In genomic region chr9:28405816-28406215, GRCm38 (mm10) we compare ENCODE assay signal across 8 mouse cellular contexts.
DNase-seq lines count a peak whose midpoint lies in the region; ATAC-seq and TF ChIP-seq lines count a peak whose summit lies in the region.

No protein-coding gene starts in this region.

- H3K4me3 ChIP-seq in forebrain, embryonic 11.5 days (ENCODE audit: low read depth, low read length): no peak overlapping the region
- no peak overlapping the region for H3K4me3 ChIP-seq in forebrain, embryonic 13.5 days
- H3K4me3 ChIP-seq in liver, adult 2 months (ENCODE audit: insufficient read depth, low read depth, low read length): no peak overlapping the region
- no peak overlapping the region for H3K4me3 ChIP-seq in liver, embryonic 11.5 days (ENCODE audit: low read depth, low read length)

- no peak overlapping the region for H3K4me2 ChIP-seq in forebrain, embryonic 11.5 days (ENCODE audit: low read depth, low read length, severe bottlenecking)
- no peak overlapping the region for H3K4me2 ChIP-seq in forebrain, embryonic 13.5 days
- H3K4me2 ChIP-seq in liver, embryonic 11.5 days: no peak overlapping the region

- H3K9ac ChIP-seq in forebrain, embryonic 11.5 days (ENCODE audit: low read length): no peak overlapping the region
- H3K9ac ChIP-seq in forebrain, embryonic 13.5 days: no peak overlapping the region
- H3K9ac ChIP-seq in liver, adult 2 months (ENCODE audit: low read depth, low read length): no peak overlapping the region
- no peak overlapping the region for H3K9ac ChIP-seq in liver, embryonic 11.5 days (ENCODE audit: low read depth, low read length)

- H3K4me1 ChIP-seq in forebrain, embryonic 11.5 days (replicated peaks; ENCODE audit: control insufficient read depth, insufficient read depth, low read length): no peaks in the 10 kb centered on the region; the same call in 1 of the 2 replicates
- peaks cover 19% of the 10 kb centered on the region for H3K4me1 ChIP-seq in forebrain, embryonic 13.5 days
- H3K4me1 ChIP-seq in liver, adult 2 months (ENCODE audit: control insufficient read depth, insufficient read depth, low read length): no peaks in the 10 kb centered on the region
- H3K4me1 ChIP-seq in liver, embryonic 11.5 days (replicated peaks; ENCODE audit: control insufficient read depth, insufficient read depth, low read length): no peaks in the 10 kb centered on the region

- H3K27me3 ChIP-seq in forebrain, embryonic 11.5 days (ENCODE audit: control insufficient read depth, insufficient read depth, low read length): peaks cover 8% of the 10 kb centered on the region; the same call in 1 of the 2 replicates
- H3K27me3 ChIP-seq in forebrain, embryonic 13.5 days: peaks cover 10% of the 10 kb centered on the region; the same call in 1 of the 2 replicates
- H3K27me3 ChIP-seq in liver, adult 2 months (ENCODE audit: control insufficient read depth, insufficient read depth, low read length): peaks cover 4% of the 10 kb centered on the region
- H3K27me3 ChIP-seq in liver, embryonic 11.5 days (replicated peaks; ENCODE audit: control insufficient read depth, insufficient read depth, low read length): peaks cover 30% of the 10 kb centered on the region

- no peak overlapping the region for H3K27ac ChIP-seq in forebrain, embryonic 11.5 days (ENCODE audit: low read depth, low read length)
- no peak overlapping the region; the same call in 1 of the 2 replicates for H3K27ac ChIP-seq in forebrain, embryonic 13.5 days
- no peak overlapping the region for H3K27ac ChIP-seq in liver, adult 2 months (replicated peaks; ENCODE audit: insufficient read depth, low read depth, low read length)
- no peak overlapping the region for H3K27ac ChIP-seq in liver, embryonic 11.5 days (ENCODE audit: low read depth, low read length)

- no peak for ATAC-seq in forebrain, embryonic 11.5 days (replicated peaks; ENCODE audit: low FRiP score)
- no peak for ATAC-seq in forebrain, embryonic 13.5 days
- ATAC-seq in liver, embryonic 11.5 days (replicated peaks; ENCODE audit: low FRiP score): no peak

- peak; percentile 61 for DNase-seq in forebrain, embryonic 11.5 days (ENCODE audit: low spot score)
- DNase-seq in liver, adult 2 months (ENCODE audit: extremely low read depth, low read depth, low spot score): peak; percentile 11
- no peak for DNase-seq in liver, embryonic 11.5 days (ENCODE audit: low spot score)
- DNase-seq in adrenal gland, postnatal 25 days: peak; percentile 15
- DNase-seq in forelimb bud, embryonic 11.5 days (ENCODE audit: low read depth, low spot score): peak; percentile 57
- DNase-seq in retina, postnatal 7 days (ENCODE audit: low read depth, low spot score): peak; percentile 38
- DNase-seq in frontal cortex, postnatal 14 days (ENCODE audit: low spot score in 2 of 2): no peak

- H3K36me3 ChIP-seq in forebrain, embryonic 11.5 days (ENCODE audit: control insufficient read depth, insufficient read depth, low read length): no peaks in the 10 kb centered on the region
- H3K36me3 ChIP-seq in forebrain, embryonic 13.5 days (ENCODE audit: poor library complexity, severe bottlenecking): no peaks in the 10 kb centered on the region
- H3K36me3 ChIP-seq in liver, adult 2 months (ENCODE audit: control insufficient read depth, insufficient read depth, low read length): no peaks in the 10 kb centered on the region
- H3K36me3 ChIP-seq in liver, embryonic 11.5 days (ENCODE audit: control insufficient read depth, insufficient read depth, low read length): no peaks in the 10 kb centered on the region

- no peaks in the 10 kb centered on the region for H3K9me3 ChIP-seq in forebrain, embryonic 11.5 days (ENCODE audit: control insufficient read depth, low read length)
- H3K9me3 ChIP-seq in forebrain, embryonic 13.5 days (replicated peaks): no peaks in the 10 kb centered on the region
- no peaks in the 10 kb centered on the region for H3K9me3 ChIP-seq in liver, embryonic 11.5 days (ENCODE audit: control insufficient read depth, low read length)

- no peak for TF ChIP-seq CTCF in liver, adult 2 months (IDR thresholded peaks at IDR 0.05; ENCODE audit: low read depth, low read length)

- WGBS in forebrain, embryonic 11.5 days: 0% methylated on average over 1 of the region's 1 CpGs
- 0% methylated on average over 1 of the region's 1 CpGs for WGBS in forebrain, embryonic 13.5 days
- WGBS in liver, adult 2 months: 4% methylated on average over 1 of the region's 1 CpGs
- WGBS in liver, embryonic 11.5 days: 0% methylated on average over 1 of the region's 1 CpGs

- no peak for TF ChIP-seq POLR2A in liver, adult 2 months (IDR thresholded peaks at IDR 0.05; ENCODE audit: extremely low read depth, insufficient read depth, low read length)

- H3K79me2 ChIP-seq in liver, adult 2 months (ENCODE audit: control insufficient read depth, insufficient read depth, low read length): no peaks in the 10 kb centered on the region

Comparison
In these comparisons a context has a peak if more than half of its experiments do, and no peak if none do; other contexts are left out.
1. DNase-seq: peak in forebrain, embryonic 11.5 days (single experiment), liver, adult 2 months (single experiment), adrenal gland, postnatal 25 days (single experiment), forelimb bud, embryonic 11.5 days (single experiment) and retina, postnatal 7 days (single experiment); none in liver, embryonic 11.5 days (single experiment) and frontal cortex, postnatal 14 days (0 of 2).